Mouse (Mus musculus) CD8-positive naive resting alpha-beta T cell, adult 2 months (primary cell): ENCODE results near the gene Mrps10.
"Not testable (repeated sequence)": the region's sequence is repeated elsewhere in the genome, so short reads cannot be mapped to it uniquely, and the experiment has no call there.

Source experiments
- DNase-seq, 2 experiments: peaks; one replicate each; pipeline ENCODE4 v3.0.0; 2022; ENCODE audit warnings: low read depth in 2 of 2, low spot score in 2 of 2

Gene Mrps10

DNA sequence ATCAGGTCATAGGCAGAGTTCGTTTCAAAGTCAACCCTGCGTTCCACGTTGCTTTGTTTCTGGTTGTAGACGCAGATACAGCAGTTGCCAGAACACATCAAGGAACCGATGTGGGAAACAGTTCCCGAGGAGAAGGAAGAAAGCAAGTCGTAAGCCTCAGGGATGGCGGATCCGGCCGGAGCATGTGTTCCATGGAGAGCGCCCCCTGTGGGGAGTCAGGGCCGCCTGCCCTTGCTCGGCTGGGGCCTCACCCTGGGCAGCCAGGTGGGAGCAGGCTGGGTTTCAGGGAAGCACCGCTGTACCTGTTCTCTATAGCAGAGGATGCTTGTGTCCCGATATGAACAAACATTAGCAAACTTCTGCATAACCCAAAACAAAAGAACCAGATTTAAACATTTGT is 9.4 kb downstream of the Mrps10 start:
- no peak for DNase-seq

DNA sequence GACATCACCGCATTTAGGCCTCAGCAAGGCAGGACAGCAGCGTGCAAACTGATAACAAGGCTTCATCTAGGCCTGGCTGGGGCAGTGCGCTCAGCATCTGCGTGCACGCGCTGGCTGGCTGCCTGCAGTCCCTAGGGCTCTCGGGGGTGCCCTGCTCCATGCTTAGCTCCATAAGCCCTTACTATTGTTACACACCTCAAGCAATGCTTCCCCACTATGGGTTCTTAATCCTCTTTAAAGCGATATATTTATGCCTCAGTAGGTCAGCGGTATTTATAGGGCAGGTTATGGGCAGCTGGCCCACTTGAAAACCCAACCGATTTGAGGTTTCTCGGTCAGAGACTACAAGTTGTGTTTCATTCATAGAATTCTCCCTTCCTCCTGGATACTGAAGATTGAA is 13.2 kb downstream of the Mrps10 start:
- no peak for DNase-seq

DNA sequence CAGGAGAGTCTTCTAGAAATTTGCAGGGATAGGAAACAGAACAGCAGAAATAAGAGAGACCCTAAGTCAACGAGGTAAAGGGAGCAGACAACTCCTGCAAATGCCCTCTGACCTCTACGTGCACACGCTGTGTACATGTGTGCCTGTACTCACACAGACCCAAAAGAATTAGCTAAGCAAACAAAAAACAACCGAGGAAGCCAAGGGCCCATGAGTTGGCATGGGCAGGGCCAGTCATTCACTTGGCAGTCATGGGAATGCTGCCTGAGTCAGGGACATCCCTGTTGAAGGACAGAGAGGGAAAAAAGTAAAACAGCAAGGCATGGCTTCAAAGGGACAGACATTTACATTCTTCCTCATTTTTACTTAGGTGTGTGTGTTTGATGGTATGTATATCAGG is 14.6 kb downstream of the Mrps10 start:
- no peak for DNase-seq

DNA sequence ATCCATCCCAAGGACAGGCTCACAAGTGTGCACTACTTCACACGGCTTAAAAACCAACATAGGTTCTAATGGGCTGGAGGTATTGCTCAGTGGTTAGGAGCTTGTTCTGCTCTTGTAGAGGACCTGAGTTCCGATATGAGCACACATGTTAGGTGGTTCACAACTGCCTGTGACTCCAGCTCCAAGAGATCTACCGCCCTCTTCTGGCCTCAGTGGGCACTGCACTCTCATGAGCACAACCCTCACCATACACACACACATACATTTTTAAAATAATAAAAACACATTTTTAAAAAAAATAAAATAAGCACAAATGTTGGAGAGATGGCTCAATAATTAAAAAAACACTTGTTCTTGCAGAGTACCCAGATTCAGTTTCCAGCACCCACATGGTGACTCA is 15.4 kb downstream of the Mrps10 start:
- DNase-seq = no peak

DNA sequence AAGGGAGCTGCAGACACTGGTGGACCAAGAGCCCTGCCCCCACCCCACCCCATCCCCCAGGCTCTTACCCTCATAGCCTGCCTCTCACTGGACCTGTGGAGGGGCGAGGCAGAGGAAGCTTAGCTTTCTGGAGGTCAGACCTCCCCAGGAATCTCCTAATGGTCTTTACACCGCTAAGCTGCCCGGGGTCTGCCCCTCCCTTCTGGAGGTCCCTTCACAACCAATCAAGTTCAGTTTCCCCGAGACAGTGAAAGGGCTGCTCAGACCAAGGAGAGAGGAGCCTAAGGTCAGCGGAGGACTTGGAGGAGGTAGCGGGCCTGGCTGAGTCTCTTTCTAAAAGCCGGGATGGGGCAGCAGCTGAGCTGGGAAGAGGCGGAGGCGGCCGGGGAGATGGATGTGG is 16.5 kb downstream of the Mrps10 start, which contains the start of gene Guca1b:
Gene Guca1b (plus strand): TSS at position 249 of the 400 bp plus-strand sequence.
- no peak for DNase-seq

DNA sequence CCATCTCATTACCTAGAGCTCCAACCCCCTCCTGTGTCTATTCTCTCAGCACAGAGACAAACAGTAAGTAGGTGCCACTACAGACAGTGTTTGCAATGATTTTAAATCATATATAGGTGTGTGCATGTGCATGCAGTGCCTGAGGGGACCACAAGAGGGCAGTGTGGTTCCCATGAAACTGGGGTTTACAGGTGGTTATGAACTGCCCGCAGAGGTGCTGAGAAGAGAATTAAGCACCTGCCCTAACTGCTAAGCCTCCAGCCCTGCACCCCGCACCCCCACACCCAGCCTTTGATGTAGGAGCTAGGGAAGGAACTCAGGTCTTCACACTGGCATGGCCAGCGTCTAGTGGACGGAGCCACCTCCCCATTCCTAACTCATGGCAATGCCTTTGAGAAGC is 18.0 kb downstream of the Mrps10 start:
- DNase-seq = peak; percentile 57

DNA sequence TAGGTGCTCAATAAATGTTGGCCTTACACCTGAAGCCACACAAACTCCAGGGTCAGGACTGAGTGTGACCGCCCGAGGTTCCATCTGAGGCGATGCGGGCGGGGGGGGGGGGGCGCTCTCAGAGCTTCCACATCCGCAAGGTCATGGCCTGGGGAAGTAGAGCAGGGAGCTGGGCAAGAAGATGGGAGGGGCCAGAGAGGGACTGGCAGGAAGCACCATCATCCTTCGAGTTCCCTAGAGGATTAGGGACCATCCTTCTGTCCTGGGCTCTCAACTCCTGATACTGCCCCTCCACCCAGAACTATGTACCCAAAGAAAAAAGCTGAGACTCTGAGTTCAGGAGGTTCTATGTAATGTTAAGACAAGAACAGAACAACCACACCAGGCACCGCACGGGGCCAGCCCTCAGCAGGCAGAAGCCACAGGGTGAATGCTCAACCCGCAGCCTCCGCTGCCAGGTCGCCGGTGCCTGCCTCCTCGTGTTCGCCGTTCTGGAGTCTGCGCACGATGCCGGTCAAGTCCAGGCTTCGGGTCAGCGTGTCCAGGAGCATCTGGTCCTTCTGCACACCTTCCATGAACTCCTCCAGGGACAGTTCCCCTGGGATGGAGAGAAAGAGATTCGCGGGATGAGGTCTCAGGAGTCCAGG is 25.7 kb downstream of the Mrps10 start:
- peak in 1 of 2 experiments; percentile 12 for DNase-seq

DNA sequence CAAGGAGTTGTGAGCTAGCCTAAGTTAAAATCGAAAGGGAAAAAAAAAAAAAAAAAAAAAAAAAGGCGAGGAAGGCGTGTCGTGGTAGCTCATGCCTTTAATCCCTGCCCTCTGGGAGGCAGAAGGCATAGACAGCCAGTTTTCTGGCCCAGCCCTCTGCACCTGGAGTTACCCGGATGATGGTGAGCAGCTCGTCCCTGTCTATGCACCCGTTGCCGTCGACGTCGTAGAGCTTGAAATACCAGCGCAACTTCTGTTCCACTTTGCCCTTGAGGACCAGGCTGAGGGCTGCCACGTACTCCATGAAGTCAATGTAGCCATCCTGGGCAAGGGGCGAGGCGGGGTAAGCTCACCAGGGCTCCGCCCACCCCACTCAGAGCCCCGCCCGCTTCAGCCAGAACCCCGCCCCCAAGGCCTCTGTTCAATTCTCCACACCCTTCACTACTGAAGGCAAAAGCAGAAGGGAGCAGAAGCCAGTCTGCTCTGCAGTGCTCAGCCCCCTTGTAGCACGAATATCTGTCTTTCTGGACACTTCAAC is 26.8 kb downstream of the Mrps10 start:
- DNase-seq = peak; percentile 7 to 25

DNA sequence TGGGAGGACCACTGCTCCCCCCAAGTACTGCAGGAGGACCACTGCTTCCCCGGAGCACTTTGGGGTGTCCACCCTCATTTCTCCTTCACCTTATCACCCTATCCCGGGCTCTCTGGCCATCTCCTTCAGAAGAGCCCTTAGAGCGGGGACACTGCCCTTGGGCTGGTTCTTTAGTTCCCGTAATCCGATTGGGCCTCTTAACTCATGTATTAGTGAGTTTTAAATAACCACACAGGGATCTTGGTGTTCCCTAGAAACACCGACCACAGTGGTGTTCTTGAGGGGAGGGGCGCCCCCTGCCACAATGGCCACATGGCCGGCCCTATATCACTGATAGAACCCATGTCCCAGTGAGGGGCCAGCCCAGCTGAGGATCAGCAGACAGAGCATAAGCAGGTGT is 30.4 kb downstream of the Mrps10 start:
- DNase-seq = no peak

DNA sequence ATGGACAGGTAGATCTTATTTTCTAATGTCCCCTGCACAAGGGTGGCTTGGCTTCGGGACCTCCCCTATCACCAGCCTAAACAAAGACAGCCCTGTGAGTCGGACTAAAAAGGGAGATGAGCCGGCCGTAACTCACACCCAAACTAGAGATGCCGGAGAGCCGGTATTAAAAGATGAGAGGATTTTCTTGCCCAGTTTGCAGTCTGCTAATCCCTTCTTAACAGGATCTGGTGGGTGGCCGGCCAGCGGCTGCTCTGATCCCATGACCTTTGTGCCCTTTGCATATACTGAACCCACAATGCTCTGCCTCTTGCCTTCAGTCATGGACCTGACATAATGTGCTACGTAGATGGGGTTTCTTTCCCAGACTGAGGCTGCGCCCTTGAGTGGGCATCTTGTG is 31.8 kb downstream of the Mrps10 start, which contains the start of gene Guca1a:
Gene Guca1a (minus strand): TSS at position 134 of the 400 bp plus-strand sequence.
- no peak for DNase-seq

DNA sequence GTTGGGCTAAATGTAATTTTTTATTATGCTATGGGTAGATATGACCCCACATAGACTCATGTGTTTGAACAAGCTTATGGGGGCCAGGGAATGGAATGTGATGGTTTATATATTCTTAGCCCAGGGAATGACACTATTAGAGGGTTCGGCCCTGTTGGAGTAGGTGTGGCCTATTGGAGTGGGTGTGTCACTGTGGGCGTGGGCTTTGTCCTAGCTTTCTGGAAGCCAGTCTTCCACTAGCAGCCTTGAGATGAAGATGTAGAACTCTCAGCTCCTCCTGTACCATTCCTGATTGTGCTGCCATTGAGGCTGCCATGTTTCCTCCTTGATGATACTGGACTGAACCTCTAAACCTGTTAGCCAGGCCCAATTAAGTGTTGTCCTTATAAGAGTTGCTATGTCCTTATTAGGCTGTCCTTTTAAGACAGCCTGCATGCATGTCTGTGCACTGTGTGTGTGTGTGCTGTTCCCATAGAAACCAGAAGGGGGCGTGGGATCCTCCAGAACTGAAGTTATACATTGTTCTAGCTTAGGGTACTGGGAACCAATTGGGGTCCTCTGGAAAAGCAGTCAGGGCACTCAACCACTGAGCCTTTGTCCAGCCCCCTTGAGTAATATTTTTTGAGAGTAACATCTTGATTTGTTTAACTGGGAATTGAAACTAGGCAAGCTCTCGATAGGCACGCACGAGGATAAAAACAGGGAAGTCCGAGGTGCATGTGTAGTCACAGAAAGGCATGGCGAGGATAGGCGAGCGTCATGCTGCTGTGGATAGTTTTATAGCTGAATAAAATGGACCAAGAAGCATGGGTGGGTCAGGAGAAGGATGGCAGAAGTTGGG is 39.2 kb downstream of the Mrps10 start:
- no peak for DNase-seq

DNA sequence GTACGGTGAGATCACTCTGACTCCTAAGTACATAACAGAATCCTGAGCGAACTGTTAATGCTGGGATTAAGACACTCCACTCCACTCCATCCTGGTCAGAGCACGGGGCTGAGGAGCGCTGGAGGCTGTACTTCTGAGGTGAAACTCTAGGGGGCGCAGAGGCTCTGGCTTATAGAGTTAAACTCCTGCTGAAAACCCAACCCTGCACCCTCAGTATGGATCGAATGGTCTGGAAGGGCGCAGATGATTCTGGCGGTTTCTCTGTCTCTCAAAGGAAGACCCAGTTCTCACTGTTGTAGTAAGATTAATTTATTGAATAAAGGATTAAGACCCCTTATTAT is 39.8 kb downstream of the Mrps10 start:
- DNase-seq = peak; percentile 58 to 64

DNA sequence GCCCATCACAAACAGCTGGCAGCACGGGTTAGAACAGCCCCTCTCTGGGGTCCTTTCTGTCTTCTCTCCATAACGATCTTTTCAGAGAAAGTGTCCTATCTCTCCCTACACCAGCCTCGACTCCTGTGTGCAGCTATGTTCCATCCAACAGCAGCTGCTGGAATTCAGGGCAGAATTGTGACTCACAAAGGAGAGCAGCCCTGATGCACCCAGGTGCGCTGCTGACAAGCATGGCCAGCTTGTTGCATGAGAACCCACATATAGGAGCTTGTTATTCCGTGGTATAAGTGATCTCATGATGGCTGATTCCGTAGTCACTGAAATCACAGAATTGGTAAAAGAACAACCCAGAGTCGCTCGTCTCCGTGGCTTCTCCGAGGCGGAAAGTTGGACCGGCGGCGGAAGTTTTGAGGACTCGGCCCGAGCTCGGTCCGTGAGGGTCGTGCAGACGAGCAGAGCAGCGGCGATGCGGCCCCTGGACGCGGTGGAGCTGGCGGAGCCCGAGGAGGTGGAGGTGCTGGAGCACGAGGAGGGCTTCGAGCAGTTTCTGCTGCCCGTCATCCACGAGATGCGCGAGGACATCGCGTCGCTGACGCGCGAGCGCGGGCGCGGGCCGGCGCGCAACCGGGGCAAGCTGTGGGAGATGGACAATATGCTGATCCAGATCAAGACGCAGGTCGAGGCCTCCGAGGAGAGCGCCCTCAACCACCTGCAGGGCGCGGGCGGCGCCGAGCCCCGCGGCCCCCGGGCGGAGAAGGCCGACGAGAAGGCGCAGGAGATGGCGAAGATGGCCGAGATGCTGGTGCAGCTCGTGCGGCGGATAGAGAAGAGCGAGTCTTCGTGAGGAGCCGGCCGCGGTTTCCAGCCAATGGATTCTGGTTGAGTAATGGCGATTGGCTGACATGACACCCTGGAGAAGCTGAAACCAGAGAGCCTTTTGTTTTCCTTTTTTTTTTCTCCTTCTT is 41.5 kb downstream of the Mrps10 start:
- peak; percentile 7 to 8 for DNase-seq

DNA sequence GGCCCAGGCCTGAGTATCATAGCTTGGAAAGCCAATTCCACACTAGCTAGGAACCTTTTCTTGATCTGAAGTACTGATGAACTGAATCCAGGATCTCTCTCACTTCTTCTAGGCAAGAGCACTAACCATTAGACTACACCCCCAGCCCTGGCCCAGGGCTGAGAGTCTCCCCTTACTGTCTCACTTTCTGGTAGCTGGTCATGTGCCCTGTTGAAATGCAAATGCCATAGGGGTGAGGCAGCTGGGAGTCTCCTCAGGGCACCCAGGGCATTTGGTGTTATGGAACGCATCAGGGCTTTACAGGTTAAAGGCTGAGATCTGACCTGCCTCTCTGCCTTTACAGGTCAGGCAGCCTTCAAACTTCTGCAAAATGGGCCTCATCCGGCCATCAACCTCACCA is 51.5 kb downstream of the Mrps10 start:
- DNase-seq = no peak

DNA sequence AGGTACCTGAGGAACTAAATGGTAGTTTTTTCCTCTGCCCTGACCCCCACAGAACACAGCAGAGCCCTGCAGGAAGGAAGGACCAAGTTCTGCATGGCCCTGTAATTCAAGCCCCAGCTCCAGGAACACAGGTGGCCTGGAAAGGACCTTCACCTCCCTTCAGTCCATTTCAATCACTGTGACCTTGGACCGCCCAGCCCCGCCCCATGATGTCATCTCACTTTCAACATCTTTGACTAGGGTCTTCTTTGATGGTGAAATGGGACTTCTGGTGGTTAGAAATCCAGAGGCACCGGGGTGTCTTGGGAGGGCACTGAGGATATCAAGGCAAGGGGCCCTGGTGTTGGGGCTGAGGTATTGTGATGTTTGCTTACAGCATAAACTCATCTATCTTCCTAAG is 52.9 kb downstream of the Mrps10 start:
- DNase-seq = no peak

DNA sequence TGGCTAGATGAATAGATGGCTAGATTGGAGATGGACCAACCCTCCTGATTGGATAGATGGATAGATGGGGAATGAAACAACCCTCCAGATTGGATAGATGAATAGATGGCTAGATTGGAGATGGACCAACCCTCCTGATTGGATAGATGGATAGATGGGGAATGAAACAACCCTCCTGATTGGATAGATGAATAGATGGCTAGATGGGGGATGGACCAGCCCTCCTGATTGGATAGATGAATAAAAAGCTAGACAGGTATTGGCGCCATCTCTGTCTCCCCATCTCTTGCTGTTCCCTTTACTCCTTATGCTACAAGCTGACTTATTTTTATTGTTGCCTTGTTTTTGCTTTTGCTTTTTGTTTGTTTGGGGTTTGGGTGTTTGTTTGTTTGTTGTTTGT is 53.9 kb downstream of the Mrps10 start:
- not testable (repeated sequence) for DNase-seq

DNA sequence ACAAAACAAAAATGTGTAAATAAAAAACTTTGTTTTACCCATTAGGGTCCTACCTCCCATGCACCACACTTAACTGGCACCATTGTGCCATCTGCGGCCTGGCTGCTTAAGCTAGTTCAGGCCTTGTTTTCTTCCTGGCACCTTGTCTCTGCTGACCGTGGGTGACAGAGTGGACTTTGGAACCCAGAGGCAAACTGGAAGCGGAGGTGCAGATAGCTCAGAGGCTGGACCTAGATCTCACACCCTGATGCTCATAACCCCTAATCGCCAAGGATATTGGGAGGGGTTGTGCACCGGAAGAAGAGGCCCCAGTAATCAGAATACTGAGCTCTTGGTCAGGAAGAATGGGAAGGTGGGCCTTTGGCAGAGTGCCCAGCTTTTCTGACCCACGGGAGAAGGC is 55.5 kb downstream of the Mrps10 start:
- no peak for DNase-seq

DNA sequence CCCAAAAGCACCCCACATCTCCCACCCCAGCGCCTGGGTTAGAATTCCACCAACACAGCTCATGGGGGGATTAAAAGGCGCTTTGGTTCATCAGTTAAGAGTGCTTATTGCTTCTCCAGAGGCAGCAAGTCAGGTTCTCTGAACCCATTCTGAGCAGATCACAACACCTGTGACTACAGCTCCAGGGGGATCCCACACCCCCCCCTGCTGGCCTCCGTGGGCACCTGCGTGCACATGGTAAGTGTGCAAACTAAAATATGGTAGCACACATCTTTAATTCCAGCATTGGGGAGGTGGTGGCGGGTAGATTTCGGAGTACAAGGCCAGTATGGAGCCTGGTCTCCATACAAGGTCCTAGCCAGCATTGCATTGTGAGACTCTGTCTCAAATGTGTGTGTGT is 58.6 kb downstream of the Mrps10 start:
- DNase-seq = no peak

DNA sequence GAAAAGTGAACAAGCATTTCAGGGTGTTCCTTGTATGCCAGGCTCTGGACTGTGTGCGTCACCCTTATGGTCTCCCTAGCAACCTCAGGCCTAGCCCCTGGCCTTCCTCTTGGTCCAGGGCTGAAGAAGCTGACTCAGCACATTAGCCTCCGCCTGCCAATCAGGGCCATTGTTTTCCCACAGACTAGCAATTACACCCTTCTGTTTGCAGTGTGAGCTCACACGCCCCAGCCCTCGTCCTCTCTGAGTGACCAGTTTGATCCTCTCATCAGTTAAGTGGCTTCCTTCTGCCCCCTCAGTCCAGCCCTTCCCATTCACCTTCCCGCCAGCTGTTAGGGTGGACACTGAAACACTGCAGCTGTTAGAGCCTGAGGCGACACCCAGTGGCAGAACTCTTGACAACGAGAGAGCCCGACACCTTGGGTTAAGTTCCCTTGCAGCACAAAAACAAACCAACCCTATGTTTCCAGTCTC is 60.2 kb downstream of the Mrps10 start:
- DNase-seq = no peak

DNA sequence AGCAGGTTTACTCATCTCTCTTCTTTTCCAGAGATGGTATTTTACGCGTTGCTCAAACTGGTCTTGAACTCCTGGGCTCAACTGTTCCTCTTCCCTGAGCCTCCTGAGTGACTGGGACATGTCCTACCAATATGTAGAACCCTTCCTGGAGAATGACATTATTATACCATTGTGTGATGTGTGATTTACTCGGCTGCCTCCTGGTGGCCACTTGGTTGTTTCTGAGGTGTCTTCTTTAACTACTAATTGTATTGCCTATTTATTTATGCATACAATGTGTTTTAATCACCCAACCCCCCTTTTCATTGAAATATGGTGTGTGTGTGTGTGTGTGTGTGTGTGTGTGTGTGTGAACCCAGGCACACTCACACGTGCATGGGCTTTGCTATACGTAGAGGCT is 62.1 kb downstream of the Mrps10 start:
- no peak for DNase-seq
